Mouse (Mus musculus): Measurements from ENCODE around the gene Diras1. TPM values are rescaled to one million over a fixed set of nuclear protein-coding genes. Genes with fewer than 3 reads are reported as not detected.
"Not testable (repeated sequence)": the region's sequence is repeated elsewhere in the genome, so short reads cannot be mapped to it uniquely, and the experiment has no call there.

Diras1 gene
- total and polyA plus RNA-seq, 2 experiments from 2014 or later = not detected

GRCm38 (mm10) chr10:81062710-81063109 is 37.2 kb upstream of the Diras1 start:
- ATAC-seq (ENCODE audit: insufficient read depth, low read depth) (no peak), DNase-seq (ENCODE audit: low spot score) (no peak)
- Histone ChIP-seq H3K4me1 (ENCODE audit: control insufficient read depth, insufficient read depth) (peaks cover 9% of the 10 kb centered on the region; the same call in 1 of the 2 replicates), H3K27ac (ENCODE audit: low read depth) (no peak overlapping the region), H3K9me3 (replicated peaks; ENCODE audit: control insufficient read depth, low read length) (no peaks in the 10 kb centered on the region), H3K27me3 (ENCODE audit: control insufficient read depth, insufficient read depth, low read length) (no peaks in the 10 kb centered on the region), H3K36me3 (replicated peaks; ENCODE audit: control insufficient read depth, insufficient read depth, low read length) (no peaks in the 10 kb centered on the region), H3K4me3 (ENCODE audit: low read depth, low read length) (no peak overlapping the region), H3K4me2 (ENCODE audit: low read depth, low read length) (no peak overlapping the region), H3K9ac (replicated peaks; ENCODE audit: low read depth, low read length) (no peak overlapping the region)
- TF ChIP-seq EP300 (IDR thresholded peaks at IDR 0.05; ENCODE audit: low read depth) (no peak), CTCF (IDR thresholded peaks at IDR 0.05; ENCODE audit: low read depth) (no peak)
- 57% methylated on average over 4 of the region's 4 CpGs for WGBS

GRCm38 (mm10) chr10:81059603-81060543 is 34.4 kb upstream of the Diras1 start, which contains the start of gene Sgta:
Sgta (minus strand) TSS chr10:81060181.
- no peaks in the 10 kb centered on the region for H3K27me3 ChIP-seq (ENCODE audit: control insufficient read depth, insufficient read depth, low read length)
- peak within 1 kb of the TSS; percentile 82 for H3K4me2 ChIP-seq (ENCODE audit: low read depth, low read length)
- DNase-seq (ENCODE audit: low spot score) (peak; percentile 100), ATAC-seq (ENCODE audit: insufficient read depth, low read depth) (peak; percentile 97)
- peaks cover 16% of the 10 kb centered on the region for H3K4me1 ChIP-seq (ENCODE audit: control insufficient read depth, insufficient read depth)
- no peak for TF ChIP-seq EP300 (IDR thresholded peaks at IDR 0.05; ENCODE audit: low read depth)
- TF ChIP-seq CTCF (IDR thresholded peaks at IDR 0.05; ENCODE audit: low read depth) = no peak
- peak within 1 kb of the TSS; percentile 76 for H3K4me3 ChIP-seq (ENCODE audit: low read depth, low read length)
- H3K9me3 ChIP-seq (replicated peaks; ENCODE audit: control insufficient read depth, low read length) = no peaks in the 10 kb centered on the region
- under 1% methylated on average over 48 of the region's 48 CpGs for WGBS
- peak within 1 kb of the TSS; percentile 47 for H3K27ac ChIP-seq (ENCODE audit: low read depth)
- H3K36me3 ChIP-seq (replicated peaks; ENCODE audit: control insufficient read depth, insufficient read depth, low read length) = no peaks in the 10 kb centered on the region
- H3K9ac ChIP-seq (replicated peaks; ENCODE audit: low read depth, low read length) = peak within 1 kb of the TSS; percentile 66

GRCm38 (mm10) chr10:81058896-81059295 is 33.4 kb upstream of the Diras1 start:
- no peak overlapping the region for H3K27ac ChIP-seq (ENCODE audit: low read depth)
- no peaks in the 10 kb centered on the region for H3K27me3 ChIP-seq (ENCODE audit: control insufficient read depth, insufficient read depth, low read length)
- no peak for ATAC-seq (ENCODE audit: insufficient read depth, low read depth)
- TF ChIP-seq EP300 (IDR thresholded peaks at IDR 0.05; ENCODE audit: low read depth) (no peak), CTCF (IDR thresholded peaks at IDR 0.05; ENCODE audit: low read depth) (no peak)
- H3K9ac ChIP-seq (replicated peaks; ENCODE audit: low read depth, low read length) = no peak overlapping the region; the same call in 1 of the 2 replicates
- WGBS = 77% methylated on average over 6 of the region's 6 CpGs
- no peak overlapping the region for H3K4me2 ChIP-seq (ENCODE audit: low read depth, low read length)
- H3K4me3 ChIP-seq (ENCODE audit: low read depth, low read length) = peak overlapping the region; percentile 76; the same call in 1 of the 2 replicates
- no peak for DNase-seq (ENCODE audit: low spot score)
- H3K36me3 ChIP-seq (replicated peaks; ENCODE audit: control insufficient read depth, insufficient read depth, low read length) = no peaks in the 10 kb centered on the region
- no peaks in the 10 kb centered on the region for H3K9me3 ChIP-seq (replicated peaks; ENCODE audit: control insufficient read depth, low read length)
- peaks cover 16% of the 10 kb centered on the region for H3K4me1 ChIP-seq (ENCODE audit: control insufficient read depth, insufficient read depth)

- H3K9ac ChIP-seq (replicated peaks; ENCODE audit: low read depth, low read length) = no peak overlapping the region
- WGBS = 85% methylated on average over 23 of the region's 23 CpGs
- no peaks in the 10 kb centered on the region for H3K9me3 ChIP-seq (replicated peaks; ENCODE audit: control insufficient read depth, low read length)
- no peaks in the 10 kb centered on the region for H3K36me3 ChIP-seq (replicated peaks; ENCODE audit: control insufficient read depth, insufficient read depth, low read length)
- DNase-seq (ENCODE audit: low spot score) (no peak), ATAC-seq (ENCODE audit: insufficient read depth, low read depth) (no peak)
- no peaks in the 10 kb centered on the region for H3K27me3 ChIP-seq (ENCODE audit: control insufficient read depth, insufficient read depth, low read length)
- H3K4me3 ChIP-seq (ENCODE audit: low read depth, low read length) = no peak overlapping the region
- H3K4me2 ChIP-seq (ENCODE audit: low read depth, low read length) = no peak overlapping the region
- no peak overlapping the region for H3K27ac ChIP-seq (ENCODE audit: low read depth)
- H3K4me1 ChIP-seq (ENCODE audit: control insufficient read depth, insufficient read depth) = peaks cover 16% of the 10 kb centered on the region
- TF ChIP-seq CTCF (IDR thresholded peaks at IDR 0.05; ENCODE audit: low read depth) = no peak
- TF ChIP-seq EP300 (IDR thresholded peaks at IDR 0.05; ENCODE audit: low read depth) = no peak
These were observed 32.1 kb upstream of the Diras1 start for GRCm38 (mm10) chr10:81057406-81058130.

- WGBS = 72% methylated on average over 11 of the region's 11 CpGs
- H3K36me3 ChIP-seq (replicated peaks; ENCODE audit: control insufficient read depth, insufficient read depth, low read length) = peaks cover 13% of the 10 kb centered on the region
- H3K27ac ChIP-seq (ENCODE audit: low read depth); H3K4me2 ChIP-seq (ENCODE audit: low read depth, low read length); DNase-seq (ENCODE audit: low spot score); H3K9me3 ChIP-seq (replicated peaks; ENCODE audit: control insufficient read depth, low read length); H3K9ac ChIP-seq (replicated peaks; ENCODE audit: low read depth, low read length); H3K27me3 ChIP-seq (ENCODE audit: control insufficient read depth, insufficient read depth, low read length); ATAC-seq (ENCODE audit: insufficient read depth, low read depth); H3K4me3 ChIP-seq (ENCODE audit: low read depth, low read length): not testable (repeated sequence)
- peaks cover 16% of the 10 kb centered on the region for H3K4me1 ChIP-seq (ENCODE audit: control insufficient read depth, insufficient read depth)
These were observed 30.4 kb upstream of the Diras1 start for GRCm38 (mm10) chr10:81055802-81056340.

Measured in heart, postnatal 0 days (tissue).